Mouse (Mus musculus) left cerebral cortex, adult 11 months (tissue): Measurements from ENCODE around the gene Tirap.
"Not testable (repeated sequence)": the region's sequence is repeated elsewhere in the genome, so short reads cannot be mapped to it uniquely, and the experiment has no call there.

ENCODE experiments used
- DNase-seq: peaks from one replicate; pipeline ENCODE4 v3.0.0; 2022; ENCODE audit warnings: low spot score

The Tirap gene

DNA sequence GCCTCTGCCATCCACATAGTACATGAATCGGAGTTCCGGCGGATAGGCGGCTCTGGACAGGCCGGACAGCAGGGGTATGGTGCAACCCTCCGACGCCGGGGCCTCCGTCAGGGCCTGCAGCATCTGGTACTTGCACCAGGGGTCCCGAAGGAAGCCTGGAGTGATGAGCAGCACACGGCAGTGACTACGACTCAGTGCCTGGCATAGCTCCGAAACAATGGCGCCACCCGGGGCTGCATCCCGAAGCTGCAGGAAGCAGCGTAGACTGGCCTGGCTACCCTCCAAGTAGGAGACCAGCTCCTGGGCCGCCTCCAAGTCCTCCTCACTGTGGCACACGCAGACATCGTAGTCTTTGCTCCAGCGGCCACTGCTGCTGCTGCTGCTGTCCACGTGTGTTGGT, 11.4 kb downstream of the Tirap start:
- DNase-seq, result no peak

DNA sequence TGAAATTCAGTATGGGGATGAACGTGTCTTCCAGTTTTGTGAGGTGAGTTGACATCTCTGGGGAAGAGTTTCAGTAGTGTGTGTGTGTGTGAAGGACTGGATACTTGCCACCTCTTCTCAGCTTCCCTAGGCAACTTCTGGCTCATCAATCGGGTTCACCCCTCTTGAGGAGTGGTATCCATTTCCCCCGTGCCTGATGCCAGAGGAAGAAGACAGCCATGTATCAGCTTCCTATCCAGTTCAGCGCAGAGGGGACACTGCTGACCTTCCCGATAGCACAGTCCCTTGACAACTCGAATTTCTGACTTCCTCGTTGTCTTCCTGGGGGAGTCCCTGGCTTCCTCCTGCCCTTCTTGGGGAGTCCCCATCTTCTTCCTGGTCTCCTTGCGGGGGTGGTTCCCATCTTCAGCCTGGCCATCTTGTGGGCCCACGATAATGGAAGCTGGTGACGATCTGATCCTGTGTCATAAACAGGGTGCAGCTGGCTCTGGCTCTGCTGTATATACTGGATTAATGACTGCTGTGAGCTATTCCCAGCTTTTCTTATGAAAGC, 12.7 kb downstream of the Tirap start:
- no peak for DNase-seq

DNA sequence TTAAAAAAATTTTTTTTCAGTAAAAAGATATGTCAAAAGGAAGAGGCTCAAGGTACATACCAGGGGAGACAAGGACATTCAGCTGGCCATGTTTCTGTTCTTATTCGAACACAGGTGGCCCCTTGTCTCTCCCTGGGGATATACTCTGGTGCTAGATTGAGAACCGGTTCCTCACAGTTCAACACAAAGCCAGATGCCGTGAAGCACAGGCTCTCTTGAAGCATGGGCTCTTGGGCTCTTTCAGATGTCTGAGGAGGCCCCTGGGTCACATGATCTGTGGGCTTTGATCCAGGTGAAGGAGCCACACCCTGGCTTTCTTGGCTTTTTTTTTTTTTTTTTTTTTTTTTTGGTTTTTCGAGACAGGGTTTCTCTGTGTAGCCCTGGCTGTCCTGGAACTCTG, 13.7 kb downstream of the Tirap start:
- no peak for DNase-seq

DNA sequence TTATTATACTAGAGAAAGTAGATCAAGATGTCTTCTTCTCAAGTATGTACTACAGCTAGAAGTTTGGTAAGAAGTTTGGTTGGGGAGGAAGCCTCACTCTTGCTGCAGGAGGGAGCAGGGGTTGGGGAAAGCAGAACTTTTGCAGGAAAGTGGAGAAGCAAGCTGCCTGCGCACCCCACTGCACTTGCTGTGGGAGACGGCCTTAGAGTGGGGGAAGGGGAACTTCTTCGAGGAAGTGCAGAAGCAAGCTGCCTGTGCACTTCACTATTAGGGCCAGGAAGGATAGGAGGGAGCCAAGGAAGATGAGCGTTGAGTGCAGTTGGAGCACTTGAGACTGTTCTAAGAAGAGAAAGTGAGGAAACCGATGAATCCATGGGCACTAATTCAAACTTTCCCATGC, 16.7 kb downstream of the Tirap start:
- no peak for DNase-seq

DNA sequence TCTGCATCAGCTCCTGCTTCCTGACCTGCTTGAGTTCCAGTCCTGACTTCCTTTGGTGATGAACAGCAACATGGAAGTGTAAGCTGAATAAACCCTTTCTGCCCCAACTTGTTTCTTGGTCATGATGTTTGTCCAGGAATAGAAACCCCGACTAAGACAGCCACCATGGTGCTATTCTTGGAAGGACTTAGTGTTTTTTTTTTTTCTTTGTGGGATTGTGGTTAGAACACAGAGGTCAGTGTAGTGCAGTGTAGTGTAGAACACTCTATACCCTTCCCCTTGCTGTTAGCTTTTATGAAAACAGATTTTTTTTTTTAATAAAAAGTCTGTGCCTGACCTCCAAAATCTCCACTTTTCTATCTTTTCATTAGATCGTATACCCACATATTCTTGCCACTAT, 17.3 kb downstream of the Tirap start:
- no peak for DNase-seq

DNA sequence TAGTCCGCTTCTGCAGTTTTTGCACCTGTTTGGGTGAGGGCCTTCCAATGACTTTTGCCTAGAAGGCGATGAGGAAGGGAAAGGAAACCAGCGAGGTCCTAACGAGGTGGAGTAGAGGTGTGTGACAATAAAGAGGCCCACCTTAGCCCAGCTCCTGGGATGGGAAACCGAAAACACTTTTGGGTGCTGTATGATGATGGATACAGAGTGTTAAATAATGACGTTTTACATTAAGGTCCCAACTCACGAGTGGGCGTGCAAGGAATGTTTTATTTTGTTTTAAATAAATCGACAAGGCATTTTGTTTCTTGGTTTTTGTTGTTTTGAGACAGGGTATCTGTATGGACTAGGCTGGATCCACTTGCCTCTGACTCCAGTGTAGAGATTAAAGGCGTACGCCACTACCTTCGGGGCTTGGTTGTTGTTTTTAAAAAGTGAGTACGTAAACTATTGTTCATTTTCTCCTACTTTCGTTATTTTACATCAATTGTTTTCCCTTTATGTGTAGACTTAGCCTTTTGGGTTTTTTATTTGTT, 23.9 kb downstream of the Tirap start:
- DNase-seq, result no peak

DNA sequence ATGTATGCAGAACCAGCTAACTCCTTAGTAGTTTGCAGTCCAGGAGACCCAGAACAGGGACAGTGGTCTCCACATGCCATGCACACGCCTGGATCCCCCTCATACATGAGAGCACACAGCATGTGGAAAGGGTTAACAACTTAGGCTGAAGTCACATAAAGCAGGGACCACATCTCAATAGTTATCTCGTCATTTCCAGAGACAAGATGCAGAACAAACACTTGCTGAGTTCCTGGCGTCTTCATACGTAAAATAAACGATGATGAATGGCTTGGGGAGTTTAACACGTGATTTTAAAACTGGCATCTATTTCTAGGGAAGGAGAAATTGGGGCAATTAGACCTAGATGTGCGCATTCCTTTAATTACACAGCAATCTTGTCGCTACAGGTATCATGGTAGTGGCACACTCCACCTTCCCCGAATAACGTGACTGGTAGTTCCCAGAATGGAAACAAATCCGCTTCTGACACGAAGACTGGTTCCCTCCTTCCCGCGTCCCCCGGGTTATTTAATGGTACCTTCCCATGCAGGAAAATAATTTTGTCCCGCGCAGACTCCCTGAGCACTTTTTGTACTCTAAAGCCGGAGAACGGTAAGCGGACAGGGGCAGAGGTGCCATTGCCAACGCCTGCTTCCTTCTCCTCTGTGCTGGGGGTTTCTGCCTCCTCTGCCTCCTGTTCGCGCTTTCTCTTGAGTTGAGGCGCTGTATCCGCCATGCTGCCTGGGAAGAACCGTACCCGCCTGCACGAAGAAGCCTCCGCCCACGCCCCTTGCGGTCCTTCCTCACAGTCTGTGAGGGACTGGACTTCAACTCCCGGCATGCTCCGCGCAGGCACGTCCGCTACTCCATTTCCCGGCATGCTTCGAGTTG, 24.6 kb downstream of the Tirap start, which contains the start of gene Dcps:
Gene Dcps (minus strand): TSS at position 811 of the 873 bp plus-strand sequence.
- DNase-seq, result peak; percentile 94

DNA sequence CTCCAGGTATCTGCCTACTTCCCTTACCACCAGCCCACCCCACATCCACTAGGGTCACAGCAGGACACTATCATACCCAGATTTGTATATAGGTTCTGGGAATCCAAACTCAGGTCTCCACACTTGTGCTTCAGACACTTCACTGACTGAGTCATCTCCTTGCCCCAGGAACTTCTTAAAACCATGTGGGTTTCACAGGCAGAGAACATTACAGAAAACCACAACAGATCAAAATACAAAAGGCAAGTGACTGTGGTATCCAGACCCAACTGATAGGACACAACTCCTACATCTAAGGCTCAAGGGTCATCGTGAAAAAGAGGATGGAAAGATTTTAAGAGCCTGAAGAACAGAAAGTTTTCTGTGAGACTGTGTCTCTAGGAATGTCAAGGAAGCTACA, 26.8 kb downstream of the Tirap start:
- DNase-seq, result no peak

DNA sequence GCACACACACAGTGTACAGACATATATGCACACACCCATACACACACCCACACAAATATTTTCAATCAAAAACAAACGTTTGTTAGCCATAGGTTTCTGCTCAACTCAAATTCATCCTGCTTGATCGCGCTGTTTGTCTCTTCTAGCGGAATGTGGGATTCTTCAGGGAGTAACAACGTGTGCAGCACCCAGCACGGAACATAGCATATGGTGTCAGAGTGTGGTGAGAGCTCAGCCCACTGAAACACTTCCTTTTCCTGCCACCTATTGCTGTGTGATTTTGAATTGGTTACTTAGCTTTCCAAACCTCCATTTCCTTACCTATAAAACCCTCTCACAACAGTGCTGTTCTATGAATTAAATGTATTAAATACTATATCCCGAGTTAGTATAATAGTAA, 30.0 kb downstream of the Tirap start:
- DNase-seq, result no peak

DNA sequence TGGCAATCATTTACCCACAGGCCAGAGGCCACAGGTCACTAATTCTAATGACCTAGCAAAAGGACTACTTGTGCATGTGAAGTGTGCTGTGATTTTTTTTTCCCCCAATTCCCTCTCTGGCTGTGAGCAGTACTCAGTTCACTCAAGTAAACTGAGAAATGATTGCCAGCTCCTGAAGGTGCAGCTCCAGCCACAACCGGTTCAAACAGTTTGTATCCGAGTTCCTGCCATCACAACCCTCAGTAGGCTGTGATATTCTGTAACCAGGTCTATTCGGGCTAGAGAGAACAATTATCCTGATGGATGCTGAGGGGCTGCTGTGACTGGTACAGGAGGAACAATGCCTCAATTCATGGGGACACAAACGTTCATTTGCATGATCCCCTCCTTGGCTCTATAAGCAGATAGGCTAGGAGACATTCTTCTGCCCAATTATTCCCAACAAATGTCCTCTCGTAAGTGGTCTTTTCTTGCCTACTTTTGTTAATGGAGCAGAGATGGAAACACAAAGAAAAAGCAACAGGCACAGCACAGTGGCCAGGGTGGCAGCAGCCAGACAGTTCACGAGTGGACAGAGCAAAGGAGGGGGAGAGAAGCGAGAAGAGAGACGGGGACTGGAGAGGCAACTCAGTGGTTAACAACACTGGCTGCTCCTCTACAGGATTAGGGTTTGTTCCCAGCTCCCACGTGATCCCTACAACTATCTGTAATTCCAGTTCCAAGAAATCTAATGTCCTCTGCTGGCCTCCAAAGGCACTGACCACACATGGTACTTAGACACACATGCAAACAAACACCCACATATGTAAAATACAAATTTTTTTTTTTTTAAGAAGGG, 33.1 kb downstream of the Tirap start:
- DNase-seq, result no peak

DNA sequence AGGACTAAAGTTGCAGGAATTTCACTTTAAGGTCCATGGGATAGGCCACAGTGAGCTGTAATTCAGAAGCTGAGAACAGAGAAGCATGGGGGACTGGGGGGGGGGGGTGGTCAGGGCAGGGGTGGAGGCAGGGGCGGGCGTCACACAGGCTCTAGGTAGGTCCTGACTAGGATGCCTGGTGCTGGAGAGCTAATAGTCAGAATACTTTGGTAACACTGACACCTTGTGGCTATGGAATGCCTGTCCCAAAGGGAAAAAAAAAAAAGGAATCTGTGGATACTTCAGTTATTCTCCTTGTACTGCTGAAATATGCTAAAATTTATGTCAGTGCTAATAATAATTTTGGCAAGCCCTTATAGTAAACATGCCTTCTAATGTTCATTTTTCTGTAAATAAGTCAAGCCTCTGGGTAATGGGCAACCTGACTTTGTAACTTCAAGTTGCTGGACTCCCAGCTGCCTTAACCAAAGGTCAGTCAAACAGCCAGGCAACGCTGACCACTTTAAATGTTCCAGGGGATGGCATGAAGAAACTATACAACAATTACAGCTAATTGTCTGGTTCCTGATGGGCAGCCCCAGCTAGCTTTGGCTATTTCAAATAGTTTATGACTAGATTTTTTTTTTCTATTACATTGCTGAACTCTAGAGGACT, 33.8 kb downstream of the Tirap start:
- no peak for DNase-seq

DNA sequence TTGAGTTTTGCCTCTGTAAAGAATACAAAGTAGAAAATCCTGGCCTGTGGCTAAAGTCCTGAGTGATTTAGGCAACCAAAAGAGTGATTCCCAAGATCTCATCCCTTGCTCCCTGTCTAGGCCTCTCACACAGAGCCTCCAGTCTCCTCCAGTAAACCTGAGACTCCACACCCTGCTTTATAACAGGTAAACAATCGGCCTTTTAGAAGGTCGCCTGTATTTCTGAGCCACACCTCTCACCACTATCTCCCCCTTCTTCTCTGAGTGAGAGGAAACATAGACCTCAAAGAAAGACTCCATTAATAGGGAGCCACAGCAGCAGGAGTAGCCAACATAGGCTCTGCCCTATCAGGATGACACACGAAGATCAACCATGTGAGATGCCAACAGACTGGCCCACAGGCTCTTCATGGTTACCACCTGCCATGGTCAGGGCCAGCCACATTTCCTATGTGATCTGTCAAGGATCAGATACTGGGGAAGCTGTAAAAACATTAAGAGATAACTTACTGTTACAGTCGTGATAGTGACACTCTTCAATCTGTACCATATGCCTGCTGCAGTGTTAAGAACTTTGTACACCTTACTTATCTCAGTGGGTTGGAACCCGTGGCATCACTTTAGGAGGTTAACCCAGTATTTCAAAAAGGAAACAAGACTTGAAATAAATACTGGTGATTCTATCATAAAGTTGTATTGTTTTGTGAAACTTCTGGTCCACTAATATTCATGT, 35.8 kb downstream of the Tirap start:
- DNase-seq, result no peak

DNA sequence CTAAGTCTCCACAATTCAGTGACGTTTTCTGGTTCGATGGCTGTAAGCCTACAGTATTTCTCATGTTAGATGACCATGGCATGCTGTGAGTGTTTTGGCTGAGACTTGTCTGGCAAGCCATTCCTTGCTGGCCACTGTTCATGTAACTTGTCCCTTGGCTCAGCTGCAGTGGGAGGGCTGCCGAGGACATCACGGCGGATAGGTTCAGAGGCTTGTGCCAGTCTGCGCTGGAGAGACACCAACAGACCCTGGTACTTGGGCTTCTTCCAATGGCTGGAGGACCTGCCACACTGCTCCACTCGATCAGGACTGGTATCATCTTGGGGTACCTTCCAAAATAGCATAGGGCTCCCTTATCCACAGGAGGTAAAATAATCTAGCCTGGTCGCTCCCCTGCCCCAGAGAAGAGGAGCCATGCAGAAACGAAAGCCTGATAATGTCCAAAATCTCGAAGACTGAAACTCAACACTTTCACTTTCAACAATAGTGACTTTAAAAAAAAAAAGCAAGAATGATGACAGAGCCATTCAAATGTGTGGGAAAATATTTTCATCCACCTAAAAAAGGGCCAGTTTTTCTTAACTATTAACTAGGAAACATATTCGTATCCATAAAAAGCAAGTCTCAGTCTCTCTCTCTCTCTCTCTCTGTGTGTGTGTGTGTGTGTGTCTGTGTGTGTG, 36.9 kb downstream of the Tirap start:
- no peak for DNase-seq

DNA sequence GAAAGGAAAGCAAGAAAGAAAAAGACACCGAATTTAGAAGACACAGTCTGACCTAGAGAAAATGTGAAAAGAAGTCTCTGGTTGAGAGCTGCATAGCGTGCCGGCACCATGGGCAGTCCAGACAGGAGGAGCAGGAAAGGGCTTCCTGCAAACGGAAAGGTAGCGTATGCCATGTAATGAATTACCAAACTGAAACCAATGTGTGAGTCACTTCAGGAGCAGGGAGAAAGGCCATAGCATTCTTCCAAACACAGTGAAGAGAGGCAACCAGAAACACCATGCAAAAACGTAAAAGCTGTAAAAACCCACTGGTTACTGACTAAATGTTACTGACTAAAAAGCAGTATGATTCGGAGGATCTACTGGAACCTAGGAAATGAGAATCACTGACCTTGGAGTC, 38.4 kb downstream of the Tirap start:
- DNase-seq, result no peak

DNA sequence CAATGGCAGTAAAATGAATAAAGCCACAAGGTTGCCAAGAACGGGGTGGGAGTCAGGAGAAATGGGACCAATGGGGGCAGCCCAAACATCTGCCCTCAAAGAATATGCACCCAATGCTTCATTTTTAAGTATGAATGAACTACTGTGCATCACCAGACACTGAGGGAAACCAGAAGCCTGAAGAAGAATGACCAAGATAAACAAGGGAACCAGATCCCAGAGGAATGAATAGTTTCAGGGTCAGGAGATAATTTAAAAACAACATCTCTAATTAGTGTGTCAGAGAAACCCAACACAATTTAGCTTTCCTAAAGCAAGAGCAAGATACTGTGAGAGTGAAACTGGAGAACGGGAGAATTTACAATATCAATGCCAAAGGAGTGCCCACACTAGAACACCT, 39.4 kb downstream of the Tirap start:
- DNase-seq, result no peak

DNA sequence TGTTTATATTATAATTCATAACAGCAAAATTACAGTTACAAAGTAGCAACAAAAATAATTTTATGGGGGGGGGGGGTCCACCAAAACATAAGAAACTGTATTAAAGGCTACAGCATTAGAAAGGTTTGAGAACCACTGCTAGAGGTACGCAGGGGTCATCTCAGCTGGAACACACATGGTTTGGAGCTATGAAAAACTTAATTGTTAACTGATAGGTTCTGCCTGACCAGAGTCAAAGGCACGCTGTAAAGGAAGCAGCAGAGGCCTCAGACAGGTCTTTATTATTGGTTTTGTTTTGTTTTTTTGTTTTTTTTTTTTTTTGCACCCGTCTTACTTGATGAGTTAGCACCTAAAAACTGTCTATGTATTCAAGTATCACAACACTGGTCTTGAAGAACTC, 41.6 kb downstream of the Tirap start:
- DNase-seq, result no peak

DNA sequence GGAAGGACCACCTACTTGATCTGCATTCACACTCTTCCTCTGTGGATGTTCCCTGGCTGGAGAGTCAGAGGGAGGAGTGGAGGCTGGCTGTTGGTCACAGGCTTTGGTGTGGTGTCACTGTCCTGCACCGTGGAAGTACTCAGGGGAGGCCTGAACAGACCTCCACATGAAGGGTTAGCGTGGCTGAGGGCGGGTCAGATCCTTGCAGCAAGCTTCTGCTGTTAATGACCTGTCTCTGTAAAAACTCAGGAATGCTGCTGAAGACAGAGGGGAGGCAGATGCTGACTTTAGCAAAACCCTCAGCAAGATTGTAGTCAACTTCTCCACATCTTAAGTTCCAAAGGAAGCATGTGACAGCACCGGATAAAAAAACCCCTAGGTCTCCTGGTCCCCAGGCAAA, 43.2 kb downstream of the Tirap start:
- no peak for DNase-seq

DNA sequence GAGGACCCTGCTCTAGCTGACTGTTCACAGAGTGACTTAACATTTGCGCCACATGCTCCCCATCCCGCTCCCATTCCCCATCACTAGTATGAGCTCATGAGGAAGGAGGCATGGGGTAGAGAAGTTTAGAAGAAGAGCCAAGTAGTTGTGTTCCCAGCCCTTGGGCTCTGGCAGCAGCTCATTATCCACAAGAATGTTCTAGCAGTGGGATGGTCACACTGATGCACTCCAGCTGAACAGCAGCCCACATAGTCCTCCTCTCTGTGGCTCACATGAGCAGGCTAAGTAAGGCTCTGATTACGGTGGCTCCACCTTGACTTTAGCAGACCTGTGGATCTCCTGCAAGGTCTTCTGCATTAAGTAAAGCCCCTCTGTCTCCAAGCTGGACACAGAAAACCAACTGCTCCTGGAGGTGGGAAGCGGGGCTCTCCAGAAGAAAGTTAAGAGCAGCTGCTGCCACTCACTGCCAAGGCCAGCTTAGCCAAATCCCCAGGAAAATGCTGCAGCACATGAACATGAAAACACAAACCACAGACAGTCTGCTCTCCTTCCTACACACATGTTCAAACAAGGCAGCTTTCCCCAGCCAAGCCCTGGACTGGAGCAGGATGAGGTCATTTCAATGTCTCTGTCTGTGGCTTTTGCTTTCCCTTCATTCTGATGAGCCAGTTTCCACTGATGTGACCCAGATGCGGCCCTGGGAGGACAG, 43.9 kb downstream of the Tirap start:
- DNase-seq, result no peak

DNA sequence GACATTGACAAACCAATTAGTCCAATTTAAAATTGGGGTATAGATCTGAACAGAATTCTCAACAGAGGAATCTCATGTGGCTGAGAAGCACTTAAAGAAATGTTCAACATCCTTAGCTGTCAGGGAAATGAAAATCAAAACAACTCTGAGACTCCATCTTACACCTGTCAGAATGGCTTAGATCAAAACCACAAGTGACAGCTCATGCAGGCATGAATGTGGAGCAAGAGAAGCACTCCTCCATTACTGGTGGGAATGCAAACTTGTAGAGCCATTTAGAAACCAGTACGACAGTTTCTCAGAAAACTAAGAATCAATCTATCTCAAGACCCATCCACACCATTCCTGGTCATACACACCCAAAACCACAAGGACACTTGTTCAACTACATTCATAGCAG, 47.2 kb downstream of the Tirap start:
- DNase-seq, result no peak

DNA sequence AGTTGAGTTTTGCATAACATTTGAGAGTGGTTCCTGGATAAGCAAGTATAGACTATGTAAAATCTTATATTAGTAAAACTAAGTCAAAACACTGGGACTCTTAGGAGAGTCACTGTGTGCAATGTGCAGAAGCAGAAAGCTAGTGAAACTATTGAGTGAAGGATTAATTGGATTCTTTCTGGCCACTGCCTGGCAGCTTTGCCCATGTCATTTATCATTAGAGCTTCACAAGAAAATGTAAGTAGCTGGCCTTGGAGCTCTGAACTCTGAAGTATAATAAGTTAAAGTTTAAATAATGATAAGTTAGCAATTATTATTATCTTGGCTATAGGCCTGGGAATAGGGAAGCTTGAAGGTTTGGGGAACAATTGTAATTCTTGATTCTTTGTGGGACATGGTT, 51.3 kb downstream of the Tirap start:
- not testable (repeated sequence) for DNase-seq
